Mouse (Mus musculus) left cerebral cortex, postnatal 4 days (tissue): ENCODE data around the gene Sp1. TPM values are rescaled to one million over a fixed set of nuclear protein-coding genes. Genes with fewer than 3 reads are reported as not detected.

Source experiments
- DNase-seq: peaks from one replicate; pipeline ENCODE4 v3.0.0-alpha.2; 2022
- intact Hi-C: fragments of 180-260 bp; cut with DNase I; formaldehyde crosslinking; loops from one replicate; pipeline ENCODE4 v1.15.1; 2025
- total RNA-seq, 2 experiments: library from RNA; stranded (reverse); gene quantifications; 2 replicates each; pipeline ENCODE4 v1.2.3; 2021

Gene Sp1
- total RNA-seq, 2 experiments from 2014 or later: 30.5 to 35.0 TPM

GRCm38 (mm10) chr15:102398629-102399028, 7.3 kb upstream of the Sp1 start:
- intact Hi-C loops: no loop called here
- DNase-seq: no peak

GRCm38 (mm10) chr15:102399229-102400221, 6.4 kb upstream of the Sp1 start:
- intact Hi-C loops: no loop called here

GRCm38 (mm10) chr15:102400476-102401045, 5.4 kb upstream of the Sp1 start:
- no peak for DNase-seq
- intact Hi-C loops: no loop called here

More at GRCm38 (mm10) chr15:102399229-102400221, 6.4 kb upstream of the Sp1 start:
- peak; percentile 63 for DNase-seq

DNA sequence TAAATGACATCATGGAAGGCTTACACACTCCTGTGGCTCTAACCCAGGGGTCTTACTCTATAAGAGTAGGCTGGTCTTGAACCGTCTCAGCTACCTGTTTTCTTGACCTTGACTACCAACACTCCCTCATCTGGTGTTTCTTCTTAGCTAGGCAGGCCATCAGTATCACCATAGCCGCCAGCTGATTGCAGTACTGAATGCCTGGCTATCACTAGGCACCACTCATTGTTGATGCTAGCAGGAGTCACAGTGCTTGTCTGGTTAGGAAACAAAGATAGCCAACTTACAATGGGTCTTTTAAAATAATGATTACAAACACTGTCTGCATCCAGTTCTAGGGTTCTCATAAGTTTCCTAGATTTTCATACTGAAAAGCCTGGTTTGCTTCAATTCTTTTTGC, 4.7 kb upstream of the Sp1 start:
- DNase-seq: no peak
- intact Hi-C loops: no loop called here

DNA sequence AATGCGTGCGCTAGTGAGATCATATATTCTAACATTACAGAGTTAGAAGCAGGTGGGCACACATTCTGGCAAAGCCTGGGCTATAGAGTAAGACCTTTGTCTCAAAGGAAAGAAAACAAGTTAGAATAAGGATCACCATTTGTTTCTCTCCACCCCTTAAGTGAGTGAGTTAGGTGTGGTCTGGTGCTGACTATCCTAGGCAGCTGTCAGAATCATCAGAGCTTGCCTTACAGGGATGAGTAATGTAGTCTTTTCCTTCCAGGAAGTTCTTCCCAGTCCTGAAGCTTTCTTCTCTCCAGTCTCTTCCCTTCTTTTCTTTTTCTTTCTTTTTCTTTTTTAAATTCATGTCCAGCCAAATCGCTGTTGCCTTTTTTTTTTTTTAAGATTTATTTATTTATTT, 3.7 kb upstream of the Sp1 start:
- DNase-seq: no peak
- intact Hi-C loops: no loop called here

DNA sequence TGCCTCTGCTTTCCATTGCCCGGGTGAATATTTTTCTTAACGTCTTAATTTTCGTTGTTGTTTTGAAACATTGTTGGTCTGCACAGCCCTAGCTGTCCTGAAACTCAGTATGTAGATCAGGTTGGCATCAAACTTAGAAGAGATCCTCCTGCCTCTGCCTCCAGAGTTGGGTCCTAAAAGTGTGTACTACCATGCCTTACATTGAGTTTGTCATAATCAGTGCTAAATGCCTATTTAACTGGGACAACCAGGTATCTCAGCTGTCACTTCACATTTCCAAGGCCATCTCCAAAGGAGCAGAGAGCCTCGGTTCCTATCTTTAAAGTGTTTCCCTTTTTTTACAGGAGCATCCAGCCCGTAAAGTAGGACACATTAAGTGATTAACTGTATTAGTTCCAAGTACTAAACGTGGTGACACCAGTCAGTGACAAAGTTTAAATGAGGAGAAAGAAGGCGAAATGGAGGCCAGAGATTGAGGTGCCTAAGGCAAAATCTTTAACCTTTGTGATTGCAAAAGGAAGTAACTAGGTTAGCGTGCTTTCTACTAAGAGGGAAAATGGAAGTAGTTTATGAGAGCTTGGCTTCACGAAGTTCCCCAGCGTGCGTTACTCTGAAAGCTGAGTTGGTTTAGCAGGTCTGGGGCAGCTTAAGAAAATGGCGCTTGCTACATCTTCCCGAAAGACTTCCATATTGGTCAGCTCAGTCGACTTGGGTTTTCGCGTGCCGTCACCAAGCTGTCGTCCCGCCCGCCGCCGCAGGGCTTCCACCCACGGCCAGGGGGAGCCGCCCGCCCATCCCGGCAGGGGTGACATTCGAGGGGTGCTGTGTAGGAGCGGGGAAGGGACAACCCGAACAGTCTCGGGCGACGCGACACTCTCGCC, 1.1 kb upstream of the Sp1 start:
- DNase-seq: no peak
- intact Hi-C loops: no loop called here

GRCm38 (mm10) chr15:102406196-102406911, 411 bp downstream of the Sp1 start:
- DNase-seq: peak; percentile 76
- intact Hi-C loops: no loop called here

- intact Hi-C loops: no loop called here
- no peak for DNase-seq
Measured at GRCm38 (mm10) chr15:102406912-102407580, 1.1 kb downstream of the Sp1 start.

GRCm38 (mm10) chr15:102407681-102408557, 2.0 kb downstream of the Sp1 start:
- intact Hi-C loops: no loop called here
- DNase-seq: no peak

DNA sequence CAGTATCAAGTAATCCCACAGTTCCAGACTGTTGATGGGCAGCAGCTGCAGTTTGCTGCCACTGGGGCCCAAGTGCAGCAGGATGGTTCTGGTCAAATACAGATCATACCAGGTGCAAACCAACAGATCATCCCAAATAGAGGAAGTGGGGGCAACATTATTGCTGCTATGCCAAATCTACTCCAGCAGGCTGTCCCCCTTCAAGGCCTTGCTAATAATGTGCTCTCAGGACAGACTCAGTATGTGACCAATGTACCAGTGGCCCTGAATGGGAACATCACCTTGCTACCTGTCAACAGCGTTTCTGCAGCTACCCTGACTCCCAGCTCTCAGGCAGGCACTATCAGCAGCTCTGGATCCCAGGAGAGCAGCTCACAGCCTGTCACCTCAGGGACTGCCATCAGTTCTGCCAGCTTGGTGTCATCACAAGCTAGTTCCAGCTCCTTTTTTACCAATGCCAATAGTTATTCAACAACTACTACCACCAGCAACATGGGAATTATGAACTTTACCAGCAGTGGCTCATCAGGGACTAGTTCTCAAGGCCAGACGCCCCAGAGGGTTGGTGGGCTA, 2.7 kb downstream of the Sp1 start:
- no peak for DNase-seq
- intact Hi-C loops: no loop called here

- intact Hi-C loops: no loop called here
Measured at GRCm38 (mm10) chr15:102409286-102409685, 3.3 kb downstream of the Sp1 start.

DNA sequence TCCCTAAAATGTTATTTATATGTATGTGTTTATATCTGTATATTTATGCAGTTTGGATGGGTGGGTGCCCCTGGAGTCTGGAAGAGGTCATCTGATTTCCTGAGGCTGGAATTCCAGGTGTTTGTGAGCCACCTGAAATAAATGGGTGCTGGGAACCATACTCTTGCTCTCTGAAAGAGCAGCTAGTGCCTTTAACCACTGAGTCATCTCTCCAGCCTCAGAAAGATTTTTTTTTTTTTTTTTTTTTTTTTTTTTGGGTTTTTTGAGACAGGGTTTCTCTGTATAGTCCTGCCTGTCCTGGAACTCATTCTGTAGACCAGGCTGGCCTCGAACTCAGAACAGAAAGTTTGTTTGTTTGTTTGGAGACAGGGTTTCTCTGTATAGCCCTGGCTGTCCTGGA, 5.1 kb downstream of the Sp1 start:
- intact Hi-C loops: no loop called here
- DNase-seq: no peak

More at GRCm38 (mm10) chr15:102409286-102409685, 3.3 kb downstream of the Sp1 start:
- DNase-seq: no peak

- DNase-seq: no peak
- intact Hi-C loops: no loop called here
Measured at GRCm38 (mm10) chr15:102413687-102414086, 7.7 kb downstream of the Sp1 start.

GRCm38 (mm10) chr15:102417524-102417923, 11.6 kb downstream of the Sp1 start:
- intact Hi-C loops: no loop called here
- DNase-seq: no peak

GRCm38 (mm10) chr15:102420986-102421385, 15.0 kb downstream of the Sp1 start:
- DNase-seq: no peak
- intact Hi-C loops: loop anchor here (5.0 kb wide), 1 partner anchor 44 kb away; no protein-coding TSS in a partner anchor

GRCm38 (mm10) chr15:102421437-102421836, 15.5 kb downstream of the Sp1 start:
- intact Hi-C loops: loop anchor here (5.0 kb wide), 1 partner anchor 44 kb away; no protein-coding TSS in a partner anchor
- DNase-seq: no peak

- intact Hi-C loops: loop anchor here (5.0 kb wide), 1 partner anchor 46 kb away; no protein-coding TSS in a partner anchor
- DNase-seq: no peak
Measured at GRCm38 (mm10) chr15:102423602-102424240, 17.8 kb downstream of the Sp1 start.

- no peak for DNase-seq
- intact Hi-C loops: loop anchor here (5.0 kb wide), 1 partner anchor 47 kb away; no protein-coding TSS in a partner anchor
Measured at GRCm38 (mm10) chr15:102424657-102425056, 18.7 kb downstream of the Sp1 start.
